Mouse (Mus musculus) bone marrow, adult 2 months (tissue): ENCODE measurements around the gene Ubtd2.

ENCODE experiments used
- CTCF ChIP-seq: fragments of 200-500 bp; IDR thresholded peaks from 2 replicates; pipeline ENCODE4 v1.5.1; 2011; ENCODE audit warnings: low read length, control low read depth; ENCODE audit not compliant: control insufficient read depth, insufficient read depth
- POLR2A ChIP-seq: fragments of 200-500 bp; IDR thresholded peaks from 2 replicates; pipeline ENCODE4 v1.6.1; 2011; ENCODE audit warnings: low read depth, mild to moderate bottlenecking, control low read depth, low read length, borderline replicate concordance; ENCODE audit not compliant: control insufficient read depth

- no peak for TF ChIP-seq CTCF
- TF ChIP-seq POLR2A = no peak
Observed at GRCm38 (mm10) chr11:32487501-32487900, 32.3 kb downstream of the Ubtd2 start.
